Mouse (Mus musculus) neural tube, embryonic 12.5 days (tissue): Measurements from ENCODE around the gene Faap20. TPM values are rescaled to one million over a fixed set of nuclear protein-coding genes. Genes with fewer than 3 reads are reported as not detected.

Experiments used
- ATAC-seq: fragments of 200-750 bp; cut with Nextera tagmentation; 2 replicates; pipeline ENCODE4 v1.8.0; 2017; ENCODE audit warnings: low read depth, mild to moderate bottlenecking, moderate TSS enrichment, moderate library complexity; ENCODE audit not compliant: low FRiP score
- H3K27ac ChIP-seq: fragments of 300-500 bp; sonication (generic); 2 replicates; pipeline ENCODE4 v1.5.1; 2016
- H3K27me3 ChIP-seq: fragments of 300-500 bp; sonication (generic); replicated peaks from 2 replicates; pipeline ENCODE4 v1.6.1; 2016; ENCODE audit warnings: mild to moderate bottlenecking
- H3K36me3 ChIP-seq: fragments of 300-500 bp; sonication (generic); 2 replicates; pipeline ENCODE4 v1.6.1; 2016; ENCODE audit warnings: mild to moderate bottlenecking
- H3K4me1 ChIP-seq: fragments of 300-500 bp; sonication (generic); 2 replicates; pipeline ENCODE4 v1.6.1; 2016
- H3K4me2 ChIP-seq: fragments of 300-500 bp; sonication (generic); replicated peaks from 2 replicates; pipeline ENCODE4 v1.6.1; 2016; ENCODE audit warnings: mild to moderate bottlenecking
- H3K4me3 ChIP-seq: fragments of 300-500 bp; sonication (generic); 2 replicates; pipeline ENCODE4 v1.5.1; 2016
- H3K9ac ChIP-seq: fragments of 300-500 bp; sonication (generic); 2 replicates; pipeline ENCODE4 v1.6.1; 2016; ENCODE audit warnings: mild to moderate bottlenecking
- H3K9me3 ChIP-seq: fragments of 300-500 bp; sonication (generic); 2 replicates; pipeline ENCODE4 v1.6.1; 2016; ENCODE audit warnings: mild to moderate bottlenecking
- WGBS: fragments of 180-500 bp; shearing (Covaris S2); methylation state at CpG from one replicate; pipeline ENCODE4 v1.1.7; 2016; 5-methylcytosine and 5-hydroxymethylcytosine counted together
- polyA plus RNA-seq: library from polyadenylated mRNA; unstranded; fragments of >200 nt; fragmentation: Nextera tagmentation; extraction: Ambion mirVana; gene quantifications from 2 replicates; pipeline ENCODE4 v1.2.1, GENCODE M21; 2016

The Faap20 gene
- polyA plus RNA-seq, 1 experiment from 2014 or later: 89.3 TPM

DNA sequence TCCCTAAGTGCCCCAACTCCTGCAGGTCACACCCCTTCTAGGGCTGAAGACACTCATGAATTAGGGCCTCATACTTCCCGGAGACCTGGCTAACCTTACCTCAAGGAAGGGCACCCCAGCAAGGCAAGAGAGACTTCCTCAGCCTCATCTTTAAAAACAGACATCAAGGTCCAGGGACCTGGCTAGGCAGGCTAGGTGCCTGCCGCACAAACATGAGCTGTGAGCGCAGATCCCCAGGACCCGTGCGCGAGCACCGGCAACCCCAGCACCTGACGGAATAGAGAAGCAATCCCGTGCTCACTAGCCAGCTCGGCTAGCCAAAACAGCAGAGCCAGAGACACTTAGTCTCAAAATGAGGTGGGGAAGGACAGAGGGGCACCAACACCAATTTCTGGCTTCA is 34.8 kb upstream of the Faap20 start:
- Histone ChIP-seq H3K4me2 (peak overlapping the region; percentile 33), H3K36me3 (peaks cover 14% of the 10 kb centered on the region), H3K9ac (no peak overlapping the region), H3K4me1 (peaks cover 73% of the 10 kb centered on the region), H3K27ac (no peak overlapping the region), H3K27me3 (no peaks in the 10 kb centered on the region), H3K9me3 (no peaks in the 10 kb centered on the region), H3K4me3 (no peak overlapping the region)
- 65% methylated on average over 10 of the region's 10 CpGs for WGBS
- ATAC-seq: no peak

GRCm38 (mm10) chr4:155215203-155215602 is 34.4 kb upstream of the Faap20 start:
- peaks cover 75% of the 10 kb centered on the region for H3K4me1 ChIP-seq
- 54% methylated on average over 9 of the region's 9 CpGs for WGBS
- peaks cover 14% of the 10 kb centered on the region for H3K36me3 ChIP-seq
- ATAC-seq: no peak
- no peak overlapping the region for H3K9ac ChIP-seq
- H3K4me2 ChIP-seq: peak overlapping the region; percentile 33
- H3K9me3 ChIP-seq: no peaks in the 10 kb centered on the region
- no peak overlapping the region for H3K4me3 ChIP-seq
- no peaks in the 10 kb centered on the region for H3K27me3 ChIP-seq
- H3K27ac ChIP-seq: no peak overlapping the region

DNA sequence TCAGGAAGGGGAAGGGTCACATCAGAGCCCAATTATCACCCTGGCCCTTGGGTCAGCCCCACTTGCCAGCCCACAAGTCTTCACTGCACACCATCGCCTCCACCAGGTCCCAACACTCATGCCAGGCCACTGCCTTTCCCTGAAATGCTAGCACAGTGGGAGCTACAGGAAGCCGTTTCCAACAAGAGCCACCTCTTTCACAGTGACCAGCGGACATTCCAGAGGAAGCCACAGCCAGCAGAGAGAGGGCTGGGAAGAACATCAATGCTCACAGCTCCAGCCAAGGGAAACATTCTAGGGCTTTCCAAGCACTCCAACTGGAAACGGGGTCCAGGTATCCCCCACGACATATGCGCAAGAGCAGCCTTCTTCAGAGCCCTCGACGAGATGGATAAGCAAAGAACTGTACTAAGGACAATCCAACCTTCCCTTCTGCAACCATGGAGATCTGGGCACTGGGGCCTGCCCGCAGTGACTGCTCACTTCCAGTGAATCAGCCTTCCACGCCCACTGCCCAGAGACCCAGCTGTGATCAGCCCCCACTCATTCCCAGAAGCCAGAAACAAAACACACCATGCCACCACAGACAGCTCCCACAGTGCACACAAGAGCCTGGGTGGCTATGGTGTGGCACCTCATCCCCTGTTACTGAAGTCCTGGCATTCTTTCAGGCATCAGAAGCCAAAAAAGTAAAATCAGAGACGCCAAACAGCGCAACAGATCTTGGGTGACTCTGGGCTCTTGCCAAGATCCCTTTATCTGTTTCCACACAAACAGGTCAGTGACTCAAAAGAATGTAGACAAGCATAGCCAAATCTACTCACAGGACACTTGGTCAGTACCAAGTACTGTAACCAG is 33.6 kb upstream of the Faap20 start:
- Histone ChIP-seq H3K9ac (peak overlapping the region; percentile 44; the same call in 1 of the 2 replicates), H3K27me3 (no peaks in the 10 kb centered on the region), H3K4me1 (peaks cover 80% of the 10 kb centered on the region), H3K4me3 (no peak overlapping the region), H3K9me3 (no peaks in the 10 kb centered on the region), H3K27ac (no peak overlapping the region), H3K36me3 (peaks cover 9% of the 10 kb centered on the region), H3K4me2 (peak overlapping the region; percentile 33)
- ATAC-seq: no peak
- 57% methylated on average over 12 of the region's 12 CpGs for WGBS

- no peaks in the 10 kb centered on the region for H3K36me3 ChIP-seq
- no peak for ATAC-seq
- peaks cover 88% of the 10 kb centered on the region for H3K4me1 ChIP-seq
- no peaks in the 10 kb centered on the region for H3K27me3 ChIP-seq
- H3K4me2 ChIP-seq: peak overlapping the region; percentile 92
- H3K27ac ChIP-seq: 0 out of 2 replicates have a peak overlapping the region, but pooled peaks have one; percentile 15
- no peaks in the 10 kb centered on the region for H3K9me3 ChIP-seq
- H3K9ac ChIP-seq: 0 out of 2 replicates have a peak overlapping the region, but pooled peaks have one; percentile 5
- H3K4me3 ChIP-seq: no peak overlapping the region
- 52% methylated on average over 12 of the region's 12 CpGs for WGBS
Observed at GRCm38 (mm10) chr4:155217241-155218103, 32.1 kb upstream of the Faap20 start.

GRCm38 (mm10) chr4:155218104-155218732 is 31.4 kb upstream of the Faap20 start:
- Histone ChIP-seq H3K9ac (0 out of 2 replicates have a peak overlapping the region, but pooled peaks have one; percentile 40), H3K4me3 (no peak overlapping the region), H3K27ac (no peak overlapping the region), H3K4me2 (peak overlapping the region; percentile 92), H3K4me1 (peaks cover 83% of the 10 kb centered on the region), H3K36me3 (no peaks in the 10 kb centered on the region), H3K27me3 (no peaks in the 10 kb centered on the region), H3K9me3 (no peaks in the 10 kb centered on the region)
- whole genome bisulfite sequencing: 74% methylated on average over 9 of the region's 9 CpGs
- no peak for ATAC-seq

GRCm38 (mm10) chr4:155219271-155220212 is 30.1 kb upstream of the Faap20 start:
- 58% methylated on average over 12 of the region's 12 CpGs for WGBS
- H3K9ac ChIP-seq: peak overlapping the region; percentile 98
- H3K36me3 ChIP-seq: no peaks in the 10 kb centered on the region
- H3K4me3 ChIP-seq: peak overlapping the region; percentile 95
- H3K9me3 ChIP-seq: no peaks in the 10 kb centered on the region
- peak overlapping the region; percentile 92 for H3K4me2 ChIP-seq
- H3K27ac ChIP-seq: no peak overlapping the region
- ATAC-seq: no peak
- no peaks in the 10 kb centered on the region for H3K27me3 ChIP-seq
- peaks cover 77% of the 10 kb centered on the region for H3K4me1 ChIP-seq

GRCm38 (mm10) chr4:155220213-155221100 is 29.1 kb upstream of the Faap20 start:
- Histone ChIP-seq H3K9me3 (no peaks in the 10 kb centered on the region), H3K27me3 (no peaks in the 10 kb centered on the region), H3K4me2 (peak overlapping the region; percentile 92), H3K4me3 (peak overlapping the region; percentile 95), H3K27ac (no peak overlapping the region; the same call in 1 of the 2 replicates), H3K4me1 (peaks cover 68% of the 10 kb centered on the region), H3K9ac (peak overlapping the region; percentile 98), H3K36me3 (no peaks in the 10 kb centered on the region)
- no peak for ATAC-seq
- 5% methylated on average over 14 of the region's 14 CpGs for WGBS

- 1% methylated on average over 7 of the region's 7 CpGs for whole genome bisulfite sequencing
- H3K4me3 ChIP-seq: peak overlapping the region; percentile 95
- no peak for ATAC-seq
- H3K4me1 ChIP-seq: peaks cover 61% of the 10 kb centered on the region
- no peaks in the 10 kb centered on the region for H3K36me3 ChIP-seq
- H3K9me3 ChIP-seq: no peaks in the 10 kb centered on the region
- H3K9ac ChIP-seq: peak overlapping the region; percentile 98
- H3K4me2 ChIP-seq: peak overlapping the region; percentile 92
- H3K27ac ChIP-seq: peak overlapping the region; percentile 5; the same call in 1 of the 2 replicates
- no peaks in the 10 kb centered on the region for H3K27me3 ChIP-seq
Observed at GRCm38 (mm10) chr4:155221106-155221505, 28.5 kb upstream of the Faap20 start.

DNA sequence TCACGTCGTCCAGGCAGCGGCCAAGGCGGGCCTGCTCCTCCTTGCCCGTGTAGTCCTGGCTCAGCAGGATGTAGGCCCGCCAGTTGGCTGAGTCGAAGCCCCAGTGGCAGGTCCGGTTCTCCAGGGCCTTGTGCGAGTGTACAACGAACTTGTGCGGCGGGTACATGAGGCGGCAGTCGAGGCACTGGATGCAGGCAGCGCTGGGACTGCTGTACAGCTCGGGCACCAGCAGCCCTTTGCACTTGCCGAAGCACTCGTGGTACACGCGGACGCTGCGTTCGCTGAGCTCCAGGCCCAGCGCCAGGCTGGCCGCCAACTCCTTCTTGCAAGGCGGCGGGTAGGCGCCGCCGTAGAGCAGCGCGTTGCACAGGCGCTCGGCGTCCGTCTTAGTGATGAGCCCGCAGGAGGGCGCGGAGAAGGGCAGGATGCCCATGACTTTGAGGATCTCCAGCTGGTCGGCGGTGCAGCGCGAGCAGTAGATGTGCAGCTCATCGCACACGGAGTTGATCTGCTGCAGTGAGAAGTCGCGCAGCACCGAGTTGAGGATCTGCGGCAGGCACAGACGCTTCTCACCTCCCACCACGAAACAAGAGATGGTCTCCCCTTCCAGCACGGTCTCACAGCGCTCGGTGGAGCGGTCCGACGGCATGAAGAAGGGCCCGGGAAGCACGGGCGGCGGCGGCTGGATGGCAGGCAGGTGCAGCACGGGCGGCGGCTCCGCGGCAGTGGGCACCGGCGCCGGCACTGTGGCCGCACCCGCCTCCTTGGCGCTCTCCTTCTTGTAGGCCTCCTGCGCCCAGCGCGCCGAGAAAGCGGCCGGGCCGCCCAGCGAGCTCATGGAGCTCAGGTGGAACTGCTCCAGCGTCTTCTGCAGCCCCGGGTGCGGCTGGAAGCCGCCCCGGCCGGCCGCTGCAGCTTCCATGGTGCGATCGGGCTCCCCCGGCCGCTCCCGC is 27.7 kb upstream of the Faap20 start:
- no peaks in the 10 kb centered on the region for H3K9me3 ChIP-seq
- peak overlapping the region; percentile 95 for H3K4me3 ChIP-seq
- peak overlapping the region; percentile 98 for H3K9ac ChIP-seq
- peaks cover 54% of the 10 kb centered on the region for H3K4me1 ChIP-seq
- no peaks in the 10 kb centered on the region for H3K36me3 ChIP-seq
- no peaks in the 10 kb centered on the region for H3K27me3 ChIP-seq
- ATAC-seq: no peak
- WGBS: under 1% methylated on average over 80 of the region's 93 CpGs
- peak overlapping the region; percentile 66 for H3K27ac ChIP-seq
- H3K4me2 ChIP-seq: peak overlapping the region; percentile 92

DNA sequence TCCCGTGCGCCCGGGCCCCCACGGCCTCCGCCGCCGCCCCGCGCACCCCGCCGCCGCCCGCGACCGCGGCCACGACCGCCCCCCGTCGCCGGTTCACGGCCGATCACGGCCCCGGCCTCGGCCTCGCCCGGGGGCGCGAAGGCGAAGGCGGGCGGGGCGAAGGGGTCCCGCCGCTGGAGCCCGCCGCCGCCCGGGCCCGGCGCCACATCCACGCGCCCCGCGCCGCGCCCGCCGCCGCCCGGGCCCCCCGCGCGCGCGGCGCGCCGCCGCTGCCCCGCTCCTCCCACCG is 27.1 kb upstream of the Faap20 start, which contains the start of gene Ski:
Gene Ski, minus strand, starts transcription at position 41 of the 289 bp plus-strand sequence.
- Histone ChIP-seq H3K9me3 (no peaks in the 10 kb centered on the region), H3K4me1 (peaks cover 48% of the 10 kb centered on the region)

More for the DNA sequence above, 27.1 kb upstream of the Faap20 start, which contains the start of gene Ski:
- no peaks in the 10 kb centered on the region for H3K36me3 ChIP-seq
- H3K4me3 ChIP-seq: peak within 1 kb of the TSS; percentile 95
- H3K27ac ChIP-seq: peak within 1 kb of the TSS; percentile 90
- WGBS: under 1% methylated on average over 15 of the region's 63 CpGs
- H3K27me3 ChIP-seq: no peaks in the 10 kb centered on the region
- no peak for ATAC-seq
- H3K9ac ChIP-seq: peak within 1 kb of the TSS; percentile 98
- peak within 1 kb of the TSS; percentile 92 for H3K4me2 ChIP-seq
